Mouse (Mus musculus) lung, embryonic 16.5 days (tissue): ENCODE results near the gene Cntln. TPM values are rescaled to one million over a fixed set of nuclear protein-coding genes. Genes with fewer than 3 reads are reported as not detected.

Experiments
- ATAC-seq: fragments of 200-750 bp; cut with Nextera tagmentation; 2 replicates; pipeline ENCODE4 v1.8.0; 2017; ENCODE audit warnings: low read depth, mild to moderate bottlenecking, moderate library complexity
- H3K27ac ChIP-seq: fragments of 300-500 bp; sonication (generic); 2 replicates; pipeline ENCODE4 v1.5.1; 2014; ENCODE audit warnings: mild to moderate bottlenecking, control low read depth, low read length
- H3K27me3 ChIP-seq: fragments of 300-500 bp; sonication (generic); 2 replicates; pipeline ENCODE4 v1.6.1; 2014; ENCODE audit warnings: low read depth, low read length, mixed read lengths; ENCODE audit not compliant: control insufficient read depth, insufficient read depth
- H3K36me3 ChIP-seq: fragments of 300-500 bp; sonication (generic); 2 replicates; pipeline ENCODE4 v1.6.1; 2014; ENCODE audit warnings: low read length; ENCODE audit not compliant: control insufficient read depth, insufficient read depth
- H3K4me1 ChIP-seq: fragments of 300-500 bp; sonication (generic); replicated peaks from 2 replicates; pipeline ENCODE4 v1.6.1; 2014; ENCODE audit warnings: low read length, mixed read lengths; ENCODE audit not compliant: control insufficient read depth, insufficient read depth
- H3K4me2 ChIP-seq: fragments of 300-500 bp; sonication (generic); 2 replicates; pipeline ENCODE4 v1.6.1; 2014; ENCODE audit warnings: low read depth, low read length, control low read depth
- H3K4me3 ChIP-seq: fragments of 300-500 bp; sonication (generic); 2 replicates; pipeline ENCODE4 v1.5.1; 2014; ENCODE audit warnings: mild to moderate bottlenecking, low read length, control low read depth
- H3K9ac ChIP-seq: fragments of 300-500 bp; sonication (generic); 2 replicates; pipeline ENCODE4 v1.6.1; 2014; ENCODE audit warnings: low read length, control low read depth
- H3K9me3 ChIP-seq: fragments of 300-500 bp; sonication (generic); 2 replicates; pipeline ENCODE4 v1.6.1; 2016; ENCODE audit warnings: low read length; ENCODE audit not compliant: control insufficient read depth
- WGBS: fragments of 180-500 bp; shearing (Covaris S2); extraction: QIAGEN DNeasy Blood & Tissue Kit; methylation state at CpG from one replicate; pipeline ENCODE4 v1.1.7; 2014; 5-methylcytosine and 5-hydroxymethylcytosine counted together
- polyA plus RNA-seq: library from polyadenylated mRNA; unstranded; fragments of >200 nt; fragmentation: Nextera tagmentation; extraction: Ambion mirVana; gene quantifications from 2 replicates; pipeline ENCODE4 v1.2.1, GENCODE M21; 2015

The Cntln gene
- polyA plus RNA-seq, 1 experiment from 2014 or later = 11.0 TPM

DNA sequence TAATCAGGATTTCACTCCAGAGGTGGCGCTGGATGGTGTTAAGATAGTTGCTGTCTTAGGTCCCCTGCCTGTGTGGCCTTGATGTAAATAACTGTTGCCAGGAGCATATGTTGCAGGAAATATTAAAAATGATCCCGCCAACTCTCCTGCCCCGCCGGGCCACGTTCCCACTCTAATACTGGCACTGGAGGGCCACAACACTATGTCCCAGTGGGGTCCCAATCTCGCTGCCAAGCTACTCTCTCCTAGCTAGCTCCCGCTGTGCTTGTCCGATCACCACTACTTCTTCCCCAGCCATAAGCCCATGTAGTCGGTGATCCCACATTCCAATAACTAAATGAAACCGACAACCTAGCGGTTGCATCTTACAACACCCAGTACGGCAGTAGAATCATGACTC, 283.9 kb downstream of the Cntln start:
- Histone ChIP-seq H3K4me2 (no peak overlapping the region), H3K27ac (no peak overlapping the region), H3K9ac (no peak overlapping the region), H3K4me1 (no peaks in the 10 kb centered on the region), H3K36me3 (no peaks in the 10 kb centered on the region), H3K9me3 (no peaks in the 10 kb centered on the region), H3K4me3 (no peak overlapping the region), H3K27me3 (no peaks in the 10 kb centered on the region)
- no peak for ATAC-seq
- WGBS = 90% methylated on average over 12 of the region's 12 CpGs

- no peak overlapping the region for H3K4me3 ChIP-seq
- H3K9ac ChIP-seq = no peak overlapping the region
- no peaks in the 10 kb centered on the region for H3K27me3 ChIP-seq
- WGBS = 78% methylated on average over 4 of the region's 4 CpGs
- ATAC-seq = no peak
- H3K4me1 ChIP-seq = no peaks in the 10 kb centered on the region
- H3K36me3 ChIP-seq = no peaks in the 10 kb centered on the region
- no peaks in the 10 kb centered on the region for H3K9me3 ChIP-seq
- H3K27ac ChIP-seq = no peak overlapping the region
- H3K4me2 ChIP-seq = no peak overlapping the region
Measured at GRCm38 (mm10) chr4:85175466-85175865, 291.4 kb downstream of the Cntln start.

GRCm38 (mm10) chr4:85178394-85179051, 294.4 kb downstream of the Cntln start:
- H3K27me3 ChIP-seq = no peaks in the 10 kb centered on the region
- ATAC-seq = no peak
- no peaks in the 10 kb centered on the region for H3K9me3 ChIP-seq
- H3K4me3 ChIP-seq = no peak overlapping the region
- no peaks in the 10 kb centered on the region for H3K4me1 ChIP-seq
- no peak overlapping the region for H3K4me2 ChIP-seq
- 72% methylated on average over 9 of the region's 9 CpGs for WGBS
- H3K36me3 ChIP-seq = no peaks in the 10 kb centered on the region
- no peak overlapping the region for H3K9ac ChIP-seq
- no peak overlapping the region for H3K27ac ChIP-seq

Other genes with a start within 250 kb of the Cntln start
- gene Bnc2, start 209.0 kb upstream of the Cntln start, polyA plus RNA-seq = 3.4 and 3.7 TPM in 2 replicates